Mouse (Mus musculus): ENCODE data around the gene Gm10645.

Gene Gm10645

DNA sequence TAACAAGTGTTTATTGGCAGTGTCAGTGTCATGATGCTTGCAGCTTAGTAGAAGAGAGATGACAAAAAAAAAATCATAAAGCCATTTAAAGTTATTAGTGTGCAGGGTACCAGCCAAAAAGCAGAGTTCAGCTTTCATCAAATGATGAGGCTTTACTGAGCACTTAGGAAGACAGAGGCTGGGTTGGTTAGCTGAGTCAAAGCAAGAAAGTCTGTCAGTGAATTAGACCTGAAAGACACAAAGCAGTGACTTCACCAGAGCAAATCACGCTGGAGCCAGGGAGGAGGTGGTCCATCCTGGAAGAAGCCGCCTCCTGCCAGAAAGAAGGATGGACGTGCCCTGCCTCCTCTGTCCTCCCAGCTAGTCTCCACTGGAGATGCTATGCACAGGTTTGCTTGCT lies 2.0 kb upstream of the Gm10645 start:
- DNase-seq = no peak

DNA sequence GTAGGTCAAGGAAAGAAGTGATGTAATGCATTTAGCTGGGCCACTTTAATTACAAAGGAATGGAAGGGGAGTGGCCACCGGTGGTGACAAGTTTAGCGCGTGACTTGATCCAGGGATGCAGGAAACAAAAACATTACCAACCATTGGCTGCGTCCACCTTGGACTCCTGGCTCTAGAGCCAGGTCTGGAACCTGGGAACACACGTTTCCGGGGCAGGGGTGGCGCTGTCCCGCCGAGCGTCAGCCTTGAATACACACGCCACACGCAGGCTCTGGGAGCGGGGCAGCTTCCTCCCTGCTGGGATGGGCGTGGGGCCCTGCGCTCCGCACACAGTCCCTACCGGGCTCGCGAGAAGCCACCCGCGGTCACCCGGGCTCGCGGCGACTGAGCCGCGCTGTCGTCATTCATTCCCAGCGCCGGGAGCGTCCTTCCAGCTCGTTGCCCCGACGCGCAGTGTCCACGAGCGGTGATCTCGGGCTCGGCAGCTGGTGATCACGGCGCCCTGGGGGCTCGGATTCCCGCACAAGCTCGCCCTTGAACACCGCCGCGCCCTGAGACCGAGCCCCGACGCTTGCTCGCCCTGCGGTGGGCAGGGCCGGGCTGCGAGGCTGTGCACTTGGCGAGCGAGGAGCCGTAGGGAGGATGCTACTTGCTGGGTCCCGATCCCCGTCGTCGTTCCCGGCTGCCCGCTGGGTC lies 587 bp downstream of the Gm10645 start, which contains the start of gene Tbc1d9:
TSS of gene Tbc1d9 (plus strand) at position 118 of the 696 bp plus-strand sequence.
- peak; percentile 90 for DNase-seq

DNA sequence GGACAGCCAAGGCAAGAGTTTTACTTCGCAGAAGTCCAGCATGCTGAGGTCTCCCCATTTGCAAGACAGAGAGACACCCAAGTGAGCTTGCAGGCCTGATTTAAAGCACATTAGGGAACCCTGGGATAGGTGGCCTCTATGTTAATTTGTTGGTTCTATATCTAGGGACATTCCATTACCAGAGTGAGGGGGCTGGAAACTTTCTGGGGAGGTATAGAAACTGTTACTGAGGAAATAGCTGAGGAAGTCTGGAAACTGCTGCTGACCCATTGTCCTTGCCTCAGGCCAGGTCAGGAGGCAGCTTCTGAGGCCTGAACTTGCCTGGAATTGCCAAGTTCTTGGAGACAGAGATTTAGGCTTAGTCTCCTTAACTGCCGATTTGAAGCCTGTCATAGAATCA lies 5.4 kb downstream of the Gm10645 start:
- no peak for DNase-seq

DNA sequence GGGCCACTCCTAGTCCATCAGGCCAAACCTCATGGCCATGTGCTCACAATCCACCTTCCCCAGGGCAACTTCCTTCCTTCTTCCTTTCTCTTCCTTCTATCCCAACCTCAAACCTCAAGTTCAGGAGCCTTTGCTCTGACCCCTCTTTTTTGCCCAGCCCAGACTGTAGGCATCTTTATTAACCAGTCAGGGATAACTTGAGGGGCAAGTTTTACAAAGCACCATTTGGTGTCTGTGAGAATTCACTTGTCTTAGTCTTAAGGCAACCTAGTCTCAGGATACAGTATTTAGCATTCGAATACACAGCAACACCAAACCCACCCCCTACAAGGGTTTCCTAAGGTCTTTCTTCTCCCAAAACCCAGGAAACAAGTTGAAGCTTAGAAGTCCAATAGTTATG lies 6.4 kb downstream of the Gm10645 start:
- no peak for DNase-seq

DNA sequence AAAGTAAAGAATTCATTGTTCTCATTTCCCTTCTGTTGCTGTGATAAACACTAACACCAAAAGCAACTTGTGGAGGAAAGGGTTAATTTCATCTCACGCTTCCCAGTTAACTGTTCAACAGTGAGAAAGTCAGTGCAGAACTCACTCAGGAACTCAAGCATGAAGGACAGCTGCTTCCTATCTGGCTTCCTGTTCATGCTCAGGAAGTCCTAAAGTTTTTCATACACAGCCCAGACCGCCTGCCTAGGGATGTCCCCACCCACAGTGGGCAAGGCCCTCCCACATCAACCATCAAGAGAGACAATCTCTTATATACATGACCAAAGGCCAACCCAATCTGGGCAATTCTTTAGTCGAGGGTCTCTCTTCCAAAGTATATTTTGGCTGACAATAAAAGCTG lies 7.0 kb downstream of the Gm10645 start:
- no peak for DNase-seq

DNA sequence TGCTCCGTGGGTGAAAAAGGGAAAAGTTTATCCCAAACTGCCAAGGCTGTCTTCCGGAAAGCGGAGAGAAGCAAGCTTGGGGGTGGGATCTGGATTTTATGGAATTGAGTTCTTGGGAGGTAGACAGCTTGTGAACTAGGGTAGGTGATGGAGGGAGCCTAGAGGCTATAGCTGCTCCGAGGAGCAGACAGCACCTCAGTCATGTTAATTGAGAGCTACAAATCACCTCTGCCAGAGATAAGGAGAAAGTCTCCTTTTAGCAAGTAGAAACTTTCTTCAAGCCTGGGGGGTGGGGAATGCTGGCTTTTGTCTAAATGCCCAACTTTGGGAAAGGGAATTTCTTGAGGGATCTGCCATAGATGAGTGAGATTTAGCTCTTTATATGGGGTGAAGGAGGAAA lies 10.9 kb downstream of the Gm10645 start:
- no peak for DNase-seq

DNA sequence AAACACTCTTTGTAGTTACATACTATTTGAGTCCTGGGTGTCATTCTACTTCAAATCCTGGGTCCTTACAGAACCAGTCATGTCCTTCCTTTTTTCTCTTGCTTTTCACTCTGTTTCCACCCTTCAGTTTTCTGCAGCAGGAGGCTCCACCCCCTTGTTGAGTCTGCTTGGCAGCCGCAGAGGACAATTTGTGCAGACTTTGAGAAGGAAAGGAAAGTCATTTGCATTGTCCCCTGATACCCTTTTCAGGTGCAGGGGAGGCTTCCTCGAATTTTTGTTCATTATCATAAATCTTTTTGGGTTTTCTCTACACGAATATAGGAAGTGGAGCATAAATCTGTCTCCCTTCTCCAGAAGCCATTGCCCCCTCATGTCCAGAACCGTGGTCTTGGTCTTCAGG lies 13.5 kb downstream of the Gm10645 start:
- no peak for DNase-seq

DNA sequence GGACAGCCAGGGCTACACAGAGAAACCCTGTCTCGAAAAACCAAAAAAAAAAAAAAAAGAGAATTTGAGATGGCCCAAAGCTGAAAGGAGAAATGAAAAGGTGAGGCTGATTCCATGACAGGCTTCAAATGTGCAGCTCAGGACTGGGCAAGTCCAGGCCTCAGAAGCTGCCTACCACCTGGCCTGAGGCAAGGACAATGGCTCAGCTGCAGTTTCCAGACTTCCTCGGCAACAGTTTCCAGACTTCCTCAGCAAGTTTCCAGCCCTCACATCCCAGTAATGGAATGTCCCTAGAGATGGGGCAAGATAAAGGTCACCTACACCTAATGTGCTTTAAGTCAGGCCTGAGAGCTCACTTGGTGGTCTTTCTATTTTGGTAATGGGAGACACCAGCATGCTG lies 13.9 kb downstream of the Gm10645 start:
- no peak for DNase-seq

DNA sequence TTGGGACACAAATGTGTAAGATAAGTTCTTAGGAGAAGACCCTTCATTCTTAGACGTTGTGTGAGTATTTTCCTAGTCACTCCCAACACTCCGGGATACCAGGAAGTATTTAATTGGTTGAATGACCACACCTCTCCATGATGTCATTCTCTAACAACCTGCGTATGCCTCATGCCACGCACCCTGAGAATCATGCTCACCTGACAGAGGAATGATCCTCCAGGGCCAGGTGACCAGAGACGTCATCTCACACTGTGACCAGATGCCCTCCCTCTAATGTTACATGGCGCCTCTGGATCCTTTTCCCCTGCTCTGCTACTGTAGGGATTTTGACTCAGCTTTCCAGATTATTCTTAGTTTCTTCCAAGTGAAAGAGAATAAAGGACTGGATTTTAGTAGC lies 16.8 kb downstream of the Gm10645 start:
- DNase-seq = no peak

DNA sequence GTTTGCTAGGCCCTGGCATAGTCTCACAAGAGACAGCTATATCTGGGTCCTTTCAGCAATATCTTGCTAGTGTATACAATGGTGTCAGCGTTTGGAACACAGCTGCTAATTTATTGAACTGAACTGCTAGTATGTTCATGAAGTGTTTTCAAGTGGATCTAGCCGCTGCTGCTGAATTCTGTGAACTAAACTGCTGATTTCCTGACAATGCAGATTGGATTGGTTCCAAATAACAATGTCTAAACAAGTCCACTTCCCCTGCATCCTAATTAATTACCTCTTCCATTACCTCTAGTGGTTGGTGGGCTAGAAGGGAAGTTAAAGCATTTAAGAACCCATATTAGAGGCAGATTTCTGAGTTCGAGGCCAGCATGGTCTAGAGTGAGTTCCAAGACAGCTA lies 20.5 kb downstream of the Gm10645 start:
- DNase-seq = no peak

DNA sequence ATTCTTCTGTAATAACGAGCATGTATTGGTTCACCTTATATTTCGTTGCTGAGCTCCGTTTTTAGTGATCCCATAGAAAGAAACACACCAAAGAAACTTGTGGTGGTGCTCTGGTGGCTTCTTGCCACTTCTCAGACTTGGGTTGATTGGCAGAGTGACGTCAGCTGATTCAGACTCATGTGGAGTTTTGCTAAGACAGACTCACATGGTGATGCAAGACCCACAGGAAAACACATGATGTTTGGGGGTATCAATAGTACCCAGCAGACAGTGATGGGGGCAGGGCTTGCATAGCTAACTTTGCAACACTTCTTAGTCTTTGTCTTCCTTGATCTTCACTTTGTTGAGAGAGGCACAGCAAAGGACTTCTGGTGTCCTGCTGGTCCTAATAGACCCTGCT lies 21.4 kb downstream of the Gm10645 start:
- no peak for DNase-seq

DNA sequence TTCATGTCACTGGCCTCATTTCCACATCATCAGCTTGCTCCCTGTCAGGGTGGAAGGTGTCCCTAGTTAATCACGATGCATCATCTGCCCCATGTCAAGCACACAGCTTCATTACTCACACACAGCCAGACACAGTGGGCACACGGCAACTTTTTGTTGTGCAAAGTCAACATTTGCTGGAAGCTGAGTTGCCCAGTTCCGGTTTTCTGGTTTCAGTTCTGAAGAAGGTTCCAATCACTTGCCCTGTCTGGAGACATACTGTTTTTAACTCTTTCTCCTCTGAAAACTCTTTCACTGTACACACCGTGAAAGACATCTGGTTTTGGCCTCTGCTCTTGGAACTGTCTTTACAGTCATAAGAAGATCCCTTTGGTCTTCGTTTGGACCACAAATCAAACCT lies 24.6 kb downstream of the Gm10645 start:
- no peak for DNase-seq

DNA sequence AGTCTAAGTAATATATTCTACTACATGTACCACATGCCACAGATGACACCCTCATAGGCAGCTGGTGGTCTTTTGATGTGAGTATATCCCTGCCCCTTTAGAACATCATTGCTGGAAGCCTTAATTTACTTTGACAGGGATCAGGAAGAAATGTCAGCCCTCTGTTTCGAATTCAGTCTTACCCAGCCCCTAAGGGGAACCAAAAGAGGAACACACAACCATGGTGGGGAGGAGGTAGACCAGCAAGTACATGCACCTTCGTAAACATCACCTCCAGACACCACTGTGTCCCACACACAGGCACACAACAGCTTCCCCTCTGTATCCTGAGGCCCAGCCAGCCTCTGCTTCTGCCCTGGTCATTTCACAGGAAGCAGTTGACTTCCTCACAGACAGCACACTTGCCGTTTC lies 25.3 kb downstream of the Gm10645 start:
- no peak for DNase-seq

DNA sequence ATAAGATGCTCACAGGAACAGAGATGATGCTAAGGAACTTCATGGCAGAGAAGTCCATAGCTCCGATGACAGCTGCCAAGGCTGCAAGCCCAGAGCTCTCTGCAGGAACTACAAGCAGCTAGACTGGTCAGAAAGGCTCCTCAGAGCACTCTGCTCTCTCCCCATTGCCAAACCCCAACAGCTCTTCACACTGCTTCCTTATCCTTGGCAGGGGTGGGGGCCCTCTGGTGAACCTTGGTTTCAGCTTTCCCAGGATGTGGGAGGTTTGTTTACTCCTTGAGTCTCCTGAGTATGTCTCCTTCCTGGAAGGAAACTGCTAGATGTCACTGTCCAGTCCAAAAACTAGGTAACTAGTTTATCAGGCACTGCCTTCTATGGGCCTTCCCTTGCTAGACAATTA lies 25.9 kb downstream of the Gm10645 start:
- no peak for DNase-seq

DNA sequence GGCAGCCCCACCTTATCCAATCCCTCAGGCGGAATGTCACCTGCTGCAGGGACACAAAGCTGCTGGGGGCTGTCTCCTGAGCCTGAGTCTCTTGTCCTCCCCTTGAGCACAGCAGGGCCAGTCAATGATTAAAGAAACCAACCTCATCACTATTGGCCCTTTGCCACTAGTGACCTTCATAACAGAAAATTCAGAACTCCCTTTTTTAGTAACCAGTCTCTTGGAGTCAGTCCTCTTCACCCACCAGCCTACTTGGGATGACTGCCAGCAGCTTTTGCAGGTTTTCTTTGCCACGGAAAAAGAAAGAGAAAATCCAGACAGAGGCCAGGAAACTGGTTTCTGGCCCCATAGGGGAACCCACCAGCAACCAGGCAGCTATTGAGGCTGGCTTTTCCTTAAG lies 30.9 kb downstream of the Gm10645 start:
- no peak for DNase-seq

All from cerebellum, adult 9-11 months (tissue).